Mouse (Mus musculus) E14TG2a.4 (cell line): ENCODE data around the gene Timm8a2.

Experiments used
- CTCF ChIP-seq: conservative IDR thresholded peaks from 2 replicates; pipeline ENCODE4 v1.5.1; 2014; ENCODE audit warnings: low read length
- NANOG ChIP-seq: IDR thresholded peaks from 2 replicates; pipeline ENCODE4 v1.6.1; 2014; ENCODE audit warnings: borderline replicate concordance, low read length, mixed read lengths

DNA sequence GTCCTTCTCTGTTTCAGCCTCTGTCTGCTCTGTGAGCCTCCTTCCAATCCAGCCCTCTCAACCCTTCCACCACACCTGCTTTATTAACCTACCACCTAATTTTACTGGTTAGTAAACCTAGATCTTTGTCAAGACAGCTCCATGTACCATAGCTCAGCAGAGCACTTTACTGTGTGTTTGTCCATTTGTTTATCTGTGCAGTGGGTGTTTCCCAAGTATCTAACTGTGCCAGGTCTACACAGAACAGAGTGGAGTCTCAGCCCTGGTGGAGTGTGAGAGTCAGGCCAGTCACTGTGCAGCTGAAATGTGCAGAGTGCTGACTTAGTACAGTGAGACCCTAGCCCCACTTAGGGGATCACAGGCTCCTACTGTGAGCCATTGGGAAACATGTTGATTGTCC is 30.7 kb upstream of the Timm8a2 start:
- TF ChIP-seq CTCF: no peak
- TF ChIP-seq NANOG: no peak
